Mouse (Mus musculus) liver, adult 2 months (tissue): ENCODE measurements around the gene Crybg1.

Experiments
- CTCF ChIP-seq: fragments of 200-500 bp; IDR thresholded peaks from 2 replicates; pipeline ENCODE4 v1.5.1; 2011; ENCODE audit warnings: low read depth, low read length, control low read depth
- POLR2A ChIP-seq: fragments of 200-500 bp; IDR thresholded peaks from 2 replicates; pipeline ENCODE4 v1.6.1; 2011; ENCODE audit warnings: low read length, control low read depth; ENCODE audit not compliant: insufficient read depth; ENCODE audit errors: extremely low read depth

DNA sequence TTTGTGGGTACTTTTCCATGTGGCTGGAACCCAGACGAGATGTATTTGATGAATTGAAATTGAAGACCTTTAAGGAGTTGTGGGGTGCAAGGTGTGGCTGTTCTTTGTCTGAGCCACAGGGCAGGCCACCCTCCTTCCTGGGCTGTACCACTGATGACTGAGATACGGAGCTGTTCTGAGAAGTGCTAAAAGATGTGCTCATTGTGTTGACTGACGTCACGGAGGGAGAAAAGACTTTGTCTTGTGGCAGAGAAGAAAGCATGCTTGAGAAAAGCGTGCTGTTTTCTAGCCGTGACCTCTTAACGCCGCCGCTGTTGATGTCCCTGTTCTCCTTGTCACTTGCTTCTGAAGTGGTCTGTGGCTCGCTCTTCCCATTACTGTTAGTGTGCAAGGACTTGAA, 151.4 kb downstream of the Crybg1 start:
- TF ChIP-seq POLR2A, result no peak
- no peak for TF ChIP-seq CTCF
